16 mouse cellular contexts compared by ENCODE assay signal in genomic region chrX:77208726-77209125, GRCm38 (mm10).
DNase-seq lines count a peak whose midpoint lies in the region; ATAC-seq lines count a peak whose summit lies in the region.
"Had no signal": no experiment of that assay in that cellular context is flagged by ENCODE, and none has a peak within 500 bp of the region (broad histone marks: within the 10 kb centered on the region; RNA-seq: fewer than 3 reads in every experiment).

No protein-coding gene starts in this region.

- H3K27me3 ChIP-seq in kidney, embryonic 15.5 days: no peaks in the 10 kb centered on the region
- H3K27me3 ChIP-seq in liver, embryonic 11.5 days (replicated peaks; ENCODE audit: control insufficient read depth, insufficient read depth, low read length): no peaks in the 10 kb centered on the region
- H3K27me3 ChIP-seq: embryonic facial prominence, embryonic 12.5 days; neural tube, embryonic 15.5 days had no signal

- no peak overlapping the region for H3K27ac ChIP-seq in kidney, embryonic 15.5 days
- H3K27ac ChIP-seq in liver, embryonic 11.5 days (ENCODE audit: low read depth, low read length): no peak overlapping the region
- H3K27ac ChIP-seq: embryonic facial prominence, embryonic 12.5 days; limb, embryonic 10.5 days; liver, embryonic 14.5 days; midbrain, embryonic 10.5 days; neural tube, embryonic 15.5 days had no signal

- peak; percentile 7 to 9 for DNase-seq in heart, adult 18-20 months
- DNase-seq in heart, adult 9 months (ENCODE audit: low spot score in 2 of 2): no peak
- peak; percentile 9 for DNase-seq in kidney, postnatal 14 days
- peak; percentile 64 to 68 for DNase-seq in adrenal gland, postnatal 36 days
- peak; percentile 80 for DNase-seq in testis, postnatal 14 days (ENCODE audit: low spot score)
- no peak for DNase-seq in liver, embryonic 11.5 days (ENCODE audit: low spot score)
- DNase-seq: layer of hippocampus, postnatal 36 days; lung, postnatal 10 days; thymus, postnatal 36 days had no signal

- H3K9ac ChIP-seq in kidney, embryonic 15.5 days: no peak overlapping the region
- no peak overlapping the region for H3K9ac ChIP-seq in liver, embryonic 11.5 days (ENCODE audit: low read depth, low read length)
- H3K9ac ChIP-seq: embryonic facial prominence, embryonic 12.5 days; liver, embryonic 14.5 days; neural tube, embryonic 15.5 days had no signal

- no peak overlapping the region for H3K4me2 ChIP-seq in kidney, embryonic 15.5 days
- no peak overlapping the region for H3K4me2 ChIP-seq in liver, embryonic 11.5 days
- H3K4me2 ChIP-seq: embryonic facial prominence, embryonic 12.5 days; neural tube, embryonic 15.5 days had no signal

- H3K36me3 ChIP-seq in kidney, embryonic 15.5 days: no peaks in the 10 kb centered on the region
- H3K36me3 ChIP-seq in liver, embryonic 11.5 days (ENCODE audit: control insufficient read depth, insufficient read depth, low read length): no peaks in the 10 kb centered on the region
- H3K36me3 ChIP-seq: embryonic facial prominence, embryonic 12.5 days; limb, embryonic 10.5 days; midbrain, embryonic 10.5 days; neural tube, embryonic 15.5 days had no signal

- no peak for ATAC-seq in kidney, embryonic 15.5 days (replicated peaks; ENCODE audit: low FRiP score)
- ATAC-seq in liver, embryonic 11.5 days (replicated peaks; ENCODE audit: low FRiP score): no peak
- ATAC-seq: inflammation-experienced regulatory T-cells, adult 6 months had no signal

- H3K9me3 ChIP-seq in kidney, embryonic 15.5 days (replicated peaks): no peaks in the 10 kb centered on the region
- no peaks in the 10 kb centered on the region for H3K9me3 ChIP-seq in liver, embryonic 11.5 days (ENCODE audit: control insufficient read depth, low read length)
- H3K9me3 ChIP-seq: embryonic facial prominence, embryonic 12.5 days; limb, embryonic 10.5 days; midbrain, embryonic 10.5 days; neural tube, embryonic 15.5 days had no signal

- no peak overlapping the region for H3K4me3 ChIP-seq in kidney, embryonic 15.5 days (replicated peaks)
- no peak overlapping the region for H3K4me3 ChIP-seq in liver, embryonic 11.5 days (ENCODE audit: low read depth, low read length)
- H3K4me3 ChIP-seq: embryonic facial prominence, embryonic 12.5 days; limb, embryonic 10.5 days; midbrain, embryonic 10.5 days; neural tube, embryonic 15.5 days had no signal

- H3K4me1 ChIP-seq in kidney, embryonic 15.5 days: no peaks in the 10 kb centered on the region
- no peaks in the 10 kb centered on the region for H3K4me1 ChIP-seq in liver, embryonic 11.5 days (replicated peaks; ENCODE audit: control insufficient read depth, insufficient read depth, low read length)
- H3K4me1 ChIP-seq: embryonic facial prominence, embryonic 12.5 days; limb, embryonic 10.5 days; midbrain, embryonic 10.5 days; neural tube, embryonic 15.5 days had no signal

Comparison
In these comparisons a context has a peak if more than half of its experiments do, and no peak if none do; other contexts are left out.
1. DNase-seq: peak in heart, adult 18-20 months (2 of 2), kidney, postnatal 14 days (single experiment), adrenal gland, postnatal 36 days (2 of 2) and testis, postnatal 14 days (single experiment); none in heart, adult 9 months (0 of 2) and liver, embryonic 11.5 days (single experiment).